Comparison of ENCODE assay signal across 23 mouse cellular contexts in the genomic region with DNA sequence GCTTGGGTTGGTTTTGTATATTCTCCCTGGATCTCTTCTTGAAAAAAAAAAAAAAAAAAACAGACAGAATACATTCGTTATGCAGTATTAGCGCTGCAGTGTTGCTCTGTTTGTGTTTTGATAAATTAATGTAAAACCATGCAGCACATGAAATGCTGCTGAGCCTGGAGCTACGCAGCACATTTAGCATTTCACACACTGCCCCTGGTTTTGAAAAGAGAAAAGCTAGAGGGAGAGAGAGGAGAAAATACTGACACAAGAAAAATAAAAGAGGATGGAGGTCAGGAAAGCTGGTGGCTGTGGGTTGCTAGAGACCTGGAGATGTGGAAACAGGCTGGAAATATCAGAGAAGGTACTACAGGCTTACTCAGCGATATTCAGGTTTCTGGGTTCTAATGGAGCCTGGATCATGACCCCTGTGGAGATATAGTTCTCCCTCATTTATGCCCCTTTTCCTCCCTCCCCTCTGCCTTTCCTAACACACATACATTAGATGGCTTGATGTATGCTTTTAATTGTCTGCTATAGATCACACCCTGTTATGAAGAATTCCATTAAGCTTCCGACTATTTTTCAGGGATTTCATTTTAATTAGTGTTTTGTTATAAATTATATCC.
DNase-seq lines count a peak whose midpoint lies in the region; ATAC-seq lines count a peak whose summit lies in the region.
"Had no signal": no experiment of that assay in that cellular context is flagged by ENCODE, and none has a peak within 500 bp of the region (broad histone marks: within the 10 kb centered on the region; RNA-seq: fewer than 3 reads in every experiment).

No protein-coding gene starts in this region.

- H3K4me1 ChIP-seq in hindbrain, embryonic 13.5 days (replicated peaks), result peaks cover 15% of the 10 kb centered on the region
- peaks cover 14% of the 10 kb centered on the region for H3K4me1 ChIP-seq in hindbrain, embryonic 15.5 days (replicated peaks)
- peaks cover 11% of the 10 kb centered on the region for H3K4me1 ChIP-seq in midbrain, embryonic 13.5 days (replicated peaks)
- peaks cover 23% of the 10 kb centered on the region for H3K4me1 ChIP-seq in neural tube, embryonic 13.5 days (replicated peaks)
- H3K4me1 ChIP-seq in heart, embryonic 11.5 days (ENCODE audit: control insufficient read depth, insufficient read depth, low read length), result no peaks in the 10 kb centered on the region
- H3K4me1 ChIP-seq: embryonic facial prominence, embryonic 15.5 days; heart, embryonic 13.5 days; kidney, embryonic 15.5 days; stomach, embryonic 15.5 days had no signal

- no peak overlapping the region for H3K9ac ChIP-seq in hindbrain, embryonic 13.5 days
- no peak overlapping the region for H3K9ac ChIP-seq in hindbrain, embryonic 15.5 days
- no peak overlapping the region for H3K9ac ChIP-seq in midbrain, embryonic 13.5 days (replicated peaks)
- H3K9ac ChIP-seq in neural tube, embryonic 13.5 days, result no peak overlapping the region
- no peak overlapping the region for H3K9ac ChIP-seq in heart, embryonic 11.5 days (ENCODE audit: low read depth, low read length)
- H3K9ac ChIP-seq: embryonic facial prominence, embryonic 15.5 days; forebrain, embryonic 15.5 days; heart, embryonic 13.5 days; kidney, embryonic 15.5 days; stomach, embryonic 15.5 days had no signal

- ATAC-seq in hindbrain, embryonic 13.5 days (ENCODE audit: low FRiP score), result peak; percentile 55; the same call in 1 of the 2 replicates
- peak; percentile 51; the same call in 1 of the 2 replicates for ATAC-seq in hindbrain, embryonic 15.5 days (ENCODE audit: low FRiP score, low read depth)
- peak; percentile 27; the same call in 1 of the 2 replicates for ATAC-seq in midbrain, embryonic 13.5 days
- ATAC-seq in neural tube, embryonic 13.5 days (ENCODE audit: low read depth), result peak; percentile 68; the same call in 1 of the 2 replicates
- no peak for ATAC-seq in heart, embryonic 11.5 days (replicated peaks; ENCODE audit: insufficient number of reproducible peaks, low FRiP score, low TSS enrichment)
- no peak for ATAC-seq in cerebellum, adult (ENCODE audit: insufficient number of reproducible peaks, low FRiP score, low TSS enrichment)
- ATAC-seq: activated CD4-positive, CD25-positive, alpha-beta regulatory T cell, adult 4 months; forebrain, embryonic 15.5 days had no signal

- H3K27ac ChIP-seq in hindbrain, embryonic 13.5 days, result peak overlapping the region; percentile 55; the same call in 1 of the 2 replicates
- no peak overlapping the region for H3K27ac ChIP-seq in hindbrain, embryonic 15.5 days (replicated peaks)
- peak overlapping the region; percentile 51; the same call in 1 of the 2 replicates for H3K27ac ChIP-seq in midbrain, embryonic 13.5 days
- no peak overlapping the region for H3K27ac ChIP-seq in neural tube, embryonic 13.5 days (replicated peaks)
- H3K27ac ChIP-seq in heart, embryonic 11.5 days (ENCODE audit: low read depth, low read length), result no peak overlapping the region
- H3K27ac ChIP-seq: embryonic facial prominence, embryonic 15.5 days; forebrain, embryonic 15.5 days; heart, embryonic 13.5 days; kidney, embryonic 15.5 days; stomach, embryonic 15.5 days had no signal

- no peak for DNase-seq in liver
- DNase-seq: adrenal gland, adult 8-10 months; cerebellum, adult 9-10 months; gastrocnemius, postnatal 25 days; heart, adult 18-20 months; heart, postnatal 14 days; kidney, adult 11 months; kidney, postnatal 36 days; lung, postnatal 4 days; thymus, postnatal 25 days had no signal

- no peak overlapping the region for H3K4me3 ChIP-seq in hindbrain, embryonic 13.5 days
- no peak overlapping the region for H3K4me3 ChIP-seq in hindbrain, embryonic 15.5 days
- no peak overlapping the region for H3K4me3 ChIP-seq in midbrain, embryonic 13.5 days (replicated peaks)
- no peak overlapping the region for H3K4me3 ChIP-seq in neural tube, embryonic 13.5 days
- H3K4me3 ChIP-seq in heart, embryonic 11.5 days (ENCODE audit: low read depth, low read length), result no peak overlapping the region
- H3K4me3 ChIP-seq: embryonic facial prominence, embryonic 15.5 days; forebrain, embryonic 15.5 days; heart, embryonic 13.5 days; kidney, embryonic 15.5 days; myocyte; stomach, embryonic 15.5 days had no signal

- 54% methylated on average over 5 of the region's 5 CpGs for WGBS in hindbrain, embryonic 13.5 days
- 47% methylated on average over 5 of the region's 5 CpGs for WGBS in hindbrain, embryonic 15.5 days
- 60% methylated on average over 5 of the region's 5 CpGs for WGBS in midbrain, embryonic 13.5 days
- 34% methylated on average over 5 of the region's 5 CpGs for WGBS in neural tube, embryonic 13.5 days
- WGBS in heart, embryonic 11.5 days (ENCODE audit: insufficient replicate concordance), result 79% methylated on average over 5 of the region's 5 CpGs

- no peaks in the 10 kb centered on the region for H3K27me3 ChIP-seq in hindbrain, embryonic 13.5 days
- no peaks in the 10 kb centered on the region for H3K27me3 ChIP-seq in hindbrain, embryonic 15.5 days
- H3K27me3 ChIP-seq in midbrain, embryonic 13.5 days, result no peaks in the 10 kb centered on the region
- no peaks in the 10 kb centered on the region for H3K27me3 ChIP-seq in neural tube, embryonic 13.5 days
- H3K27me3 ChIP-seq in heart, embryonic 11.5 days (ENCODE audit: control insufficient read depth, insufficient read depth, low read length), result no peaks in the 10 kb centered on the region
- H3K27me3 ChIP-seq: heart, embryonic 13.5 days; kidney, embryonic 15.5 days; stomach, embryonic 15.5 days had no signal

- no peaks in the 10 kb centered on the region for H3K9me3 ChIP-seq in hindbrain, embryonic 13.5 days
- H3K9me3 ChIP-seq in hindbrain, embryonic 15.5 days, result no peaks in the 10 kb centered on the region
- peaks cover 6% of the 10 kb centered on the region; the same call in 1 of the 2 replicates for H3K9me3 ChIP-seq in midbrain, embryonic 13.5 days
- peaks cover 4% of the 10 kb centered on the region; the same call in 1 of the 2 replicates for H3K9me3 ChIP-seq in neural tube, embryonic 13.5 days
- no peaks in the 10 kb centered on the region for H3K9me3 ChIP-seq in heart, embryonic 11.5 days (replicated peaks; ENCODE audit: control insufficient read depth, low read length)
- H3K9me3 ChIP-seq: forebrain, embryonic 15.5 days; kidney, embryonic 15.5 days; stomach, embryonic 15.5 days had no signal

- H3K36me3 ChIP-seq in hindbrain, embryonic 13.5 days, result no peaks in the 10 kb centered on the region
- H3K36me3 ChIP-seq in hindbrain, embryonic 15.5 days, result no peaks in the 10 kb centered on the region
- H3K36me3 ChIP-seq in midbrain, embryonic 13.5 days, result no peaks in the 10 kb centered on the region
- no peaks in the 10 kb centered on the region for H3K36me3 ChIP-seq in neural tube, embryonic 13.5 days
- H3K36me3 ChIP-seq in heart, embryonic 11.5 days (ENCODE audit: control insufficient read depth, insufficient read depth, low read length), result no peaks in the 10 kb centered on the region
- H3K36me3 ChIP-seq: embryonic facial prominence, embryonic 15.5 days; forebrain, embryonic 15.5 days; heart, embryonic 13.5 days; kidney, embryonic 15.5 days; stomach, embryonic 15.5 days had no signal

- H3K4me2 ChIP-seq in hindbrain, embryonic 13.5 days, result no peak overlapping the region
- 0 out of 2 replicates have a peak overlapping the region, but pooled peaks have one; percentile 11 for H3K4me2 ChIP-seq in hindbrain, embryonic 15.5 days
- H3K4me2 ChIP-seq in midbrain, embryonic 13.5 days (replicated peaks), result no peak overlapping the region
- H3K4me2 ChIP-seq in neural tube, embryonic 13.5 days, result 0 out of 2 replicates have a peak overlapping the region, but pooled peaks have one; percentile 10
- H3K4me2 ChIP-seq in heart, embryonic 11.5 days, result no peak overlapping the region
- H3K4me2 ChIP-seq: embryonic facial prominence, embryonic 15.5 days; forebrain, embryonic 15.5 days; heart, embryonic 13.5 days; kidney, embryonic 15.5 days; stomach, embryonic 15.5 days had no signal

Comparison
In these comparisons a context has a peak if more than half of its experiments do, and no peak if none do; other contexts are left out.
1. H3K27ac ChIP-seq: peak in hindbrain, embryonic 13.5 days (single experiment) and midbrain, embryonic 13.5 days (single experiment); none in hindbrain, embryonic 15.5 days (single experiment), neural tube, embryonic 13.5 days (single experiment) and heart, embryonic 11.5 days (single experiment).
2. H3K4me2 ChIP-seq: peak in hindbrain, embryonic 15.5 days (single experiment) and neural tube, embryonic 13.5 days (single experiment); none in hindbrain, embryonic 13.5 days (single experiment), midbrain, embryonic 13.5 days (single experiment) and heart, embryonic 11.5 days (single experiment).
3. ATAC-seq: peak in hindbrain, embryonic 13.5 days (single experiment), hindbrain, embryonic 15.5 days (single experiment), midbrain, embryonic 13.5 days (single experiment) and neural tube, embryonic 13.5 days (single experiment); none in heart, embryonic 11.5 days (single experiment) and cerebellum, adult (single experiment).